Mouse (Mus musculus) kidney, adult 2 months (tissue): ENCODE data around the gene Spata32.

Source experiments
- CTCF ChIP-seq: fragments of 200-500 bp; conservative IDR thresholded peaks from 2 replicates; pipeline ENCODE4 v1.5.1; 2011; ENCODE audit warnings: low read depth, mild to moderate bottlenecking, control low read depth, low read length, moderate library complexity, mixed read lengths; ENCODE audit not compliant: insufficient read depth, insufficient read length
- POLR2A ChIP-seq: fragments of 200-500 bp; IDR thresholded peaks from one replicate; pipeline ENCODE4 v1.6.1; 2011; ENCODE audit warnings: low read depth, low read length, control low read depth

DNA sequence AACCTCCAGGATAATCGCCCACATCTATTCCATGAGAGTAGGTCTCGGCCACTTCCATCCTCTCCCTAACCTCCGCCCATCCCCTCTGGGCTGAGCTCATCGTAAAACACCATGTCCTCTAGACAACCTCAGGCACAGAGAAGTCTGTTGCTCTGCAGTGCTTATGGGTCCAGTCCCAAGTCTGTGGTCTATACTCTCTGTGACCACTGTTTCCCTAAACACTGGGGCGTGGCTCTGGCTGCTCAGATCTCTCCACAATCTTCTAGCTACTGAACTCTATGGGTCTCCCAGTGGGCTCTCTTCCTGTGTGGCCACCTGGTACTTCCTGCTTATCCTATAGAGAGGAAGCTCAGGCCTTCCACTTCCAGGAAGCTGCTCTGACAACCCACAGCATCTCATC, 35.4 kb upstream of the Spata32 start:
- no peak for TF ChIP-seq POLR2A
- no peak for TF ChIP-seq CTCF
